Mouse (Mus musculus) CD8-positive naive resting alpha-beta T cell, adult 2 months (primary cell): ENCODE measurements around the gene Als2.

Source experiments
- DNase-seq, 2 experiments: peaks; one replicate each; pipeline ENCODE4 v3.0.0; 2022; ENCODE audit warnings: low read depth in 2 of 2, low spot score in 2 of 2

The Als2 gene

DNA sequence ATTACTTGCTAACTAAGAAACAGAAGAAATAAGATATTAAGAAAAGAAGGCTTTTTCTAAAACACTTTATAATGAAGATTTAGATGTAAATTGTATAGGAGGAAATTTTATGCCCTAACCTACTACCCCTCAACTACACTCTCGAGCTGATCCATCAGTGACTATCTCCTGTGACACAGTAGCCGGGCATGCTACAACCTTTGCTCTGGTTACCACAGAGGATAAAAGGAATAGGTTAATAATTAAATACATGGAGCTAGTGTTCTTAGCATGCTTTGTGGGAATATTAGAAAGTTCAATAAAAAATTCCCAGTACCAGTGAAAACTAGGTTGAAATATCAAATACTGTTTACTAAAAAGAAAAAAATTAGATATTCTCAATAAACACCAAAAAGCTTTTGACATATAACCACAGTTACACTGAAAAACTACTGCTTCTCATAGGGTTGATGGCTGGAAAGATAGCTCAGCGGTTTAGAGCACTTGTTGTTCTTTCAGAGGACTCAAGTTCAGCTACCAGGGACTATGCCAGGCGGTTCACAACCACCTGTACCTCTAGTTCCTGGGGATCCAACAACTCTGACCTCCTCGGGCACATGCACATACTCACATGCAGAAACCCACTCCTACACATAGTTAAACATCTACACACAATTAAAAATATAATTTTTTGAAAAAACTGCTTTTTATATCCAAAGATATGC is 24.8 kb downstream of the Als2 start:
- DNase-seq: no peak

DNA sequence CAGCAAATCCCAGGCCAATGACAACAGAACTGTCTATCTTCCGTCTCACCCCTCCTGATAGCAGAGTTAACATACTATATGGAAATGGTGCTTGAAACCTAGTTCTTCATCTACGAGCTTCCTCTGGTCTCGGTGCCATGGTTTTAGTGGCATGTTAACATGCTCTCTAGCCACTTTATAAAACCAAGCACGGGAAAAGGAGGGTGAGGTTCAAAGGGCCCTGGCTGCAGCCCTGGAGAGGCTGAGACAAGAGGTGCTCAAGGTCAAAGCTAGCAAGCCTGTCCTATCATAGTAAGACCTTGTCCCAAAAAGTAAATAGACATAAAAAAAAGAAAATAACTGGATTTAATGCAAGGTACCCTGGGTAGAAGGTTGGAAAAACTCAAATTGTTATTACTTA is 25.4 kb downstream of the Als2 start:
- no peak for DNase-seq

DNA sequence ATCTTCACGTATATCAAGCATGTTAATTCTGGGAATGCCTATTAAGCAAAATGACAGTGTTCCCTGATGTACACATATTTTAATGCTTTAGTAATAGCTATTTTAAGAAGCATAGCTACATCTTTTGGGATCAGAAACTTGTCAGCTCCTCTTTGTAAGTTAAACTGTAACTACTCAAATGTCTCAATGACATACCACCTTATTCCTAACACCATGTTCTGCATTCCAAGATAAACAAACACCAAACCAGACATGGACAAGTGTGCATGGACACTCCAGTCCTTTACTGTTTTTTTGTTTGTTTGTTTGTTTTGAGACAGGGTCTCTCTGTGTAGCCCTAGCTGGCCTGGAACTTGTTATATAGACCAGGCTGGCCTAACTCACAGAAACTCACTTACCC is 28.7 kb downstream of the Als2 start:
- DNase-seq: no peak

DNA sequence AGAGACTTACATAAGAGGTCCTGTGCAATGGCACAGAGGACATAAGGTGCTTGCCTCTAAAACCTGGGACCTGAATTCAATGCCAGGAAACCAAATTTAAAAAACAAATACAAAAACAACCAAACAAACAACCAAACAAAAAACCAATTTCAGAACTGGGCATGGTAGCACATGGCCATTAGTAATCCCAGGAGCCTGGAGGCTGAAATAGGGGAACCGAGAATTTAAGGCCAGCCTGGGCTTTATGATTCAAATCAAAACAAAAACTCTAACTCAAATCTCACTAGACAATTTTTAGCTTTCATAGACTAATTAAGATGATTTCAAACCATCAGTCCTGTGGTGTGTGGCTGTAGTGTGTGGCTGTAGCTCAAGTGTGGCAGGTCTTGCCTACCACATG is 32.5 kb downstream of the Als2 start:
- DNase-seq: no peak

DNA sequence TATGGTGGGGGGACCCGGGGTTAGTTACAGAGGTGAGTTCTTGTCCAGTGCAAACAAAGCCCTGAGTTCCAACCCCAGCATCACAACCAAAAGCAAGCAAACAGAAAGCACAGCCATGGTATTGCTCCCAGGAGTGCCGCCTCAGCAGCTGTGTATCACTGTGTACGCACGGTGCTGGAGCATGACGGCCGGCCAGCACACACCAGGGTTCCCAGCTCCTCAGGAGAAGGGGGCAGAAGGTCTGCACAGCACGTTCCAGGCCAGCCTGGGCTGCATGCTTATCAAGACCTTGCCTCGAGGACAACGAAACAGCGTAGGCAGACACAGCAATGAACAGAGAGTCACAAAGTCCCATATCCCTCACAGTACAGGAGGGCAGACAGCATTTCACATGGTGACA is 34.7 kb downstream of the Als2 start:
- DNase-seq: no peak

DNA sequence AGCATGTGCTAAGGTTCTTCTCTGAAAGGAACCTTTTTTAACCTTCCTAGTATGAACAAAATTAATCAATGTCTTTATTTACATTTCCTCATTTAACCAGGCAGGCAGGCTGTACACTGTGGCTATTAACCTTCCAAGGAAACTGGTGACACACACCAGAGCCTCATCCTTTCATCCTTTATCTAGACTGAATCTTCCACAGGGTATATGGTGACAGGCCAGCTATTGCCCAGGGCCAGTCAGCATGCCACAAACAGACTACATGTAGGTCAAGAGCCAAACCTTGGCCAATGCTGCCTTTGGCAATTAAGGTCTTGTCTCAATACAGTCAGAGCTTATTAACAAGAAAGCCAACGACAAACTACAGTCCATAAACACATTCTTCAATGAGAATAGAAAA is 35.5 kb downstream of the Als2 start:
- no peak for DNase-seq

DNA sequence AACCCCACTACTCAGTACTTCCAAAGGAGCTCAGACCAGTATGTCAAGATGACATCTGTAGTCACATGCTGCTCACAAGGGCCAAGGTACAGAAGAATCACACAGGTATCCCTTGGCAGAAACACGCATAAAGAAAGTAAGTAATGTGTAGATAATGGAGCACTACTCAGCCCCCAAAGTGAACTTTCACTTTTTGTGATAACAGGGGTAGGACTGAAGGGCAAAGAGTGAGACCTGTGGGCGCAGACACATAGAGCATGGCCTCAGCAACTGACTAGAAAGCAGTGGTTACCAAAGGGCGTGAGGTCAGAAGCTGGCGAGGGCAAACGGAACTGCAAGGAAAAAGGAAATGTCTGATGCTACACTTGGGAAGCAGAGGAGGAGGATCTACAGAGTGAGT is 36.1 kb downstream of the Als2 start:
- no peak for DNase-seq

DNA sequence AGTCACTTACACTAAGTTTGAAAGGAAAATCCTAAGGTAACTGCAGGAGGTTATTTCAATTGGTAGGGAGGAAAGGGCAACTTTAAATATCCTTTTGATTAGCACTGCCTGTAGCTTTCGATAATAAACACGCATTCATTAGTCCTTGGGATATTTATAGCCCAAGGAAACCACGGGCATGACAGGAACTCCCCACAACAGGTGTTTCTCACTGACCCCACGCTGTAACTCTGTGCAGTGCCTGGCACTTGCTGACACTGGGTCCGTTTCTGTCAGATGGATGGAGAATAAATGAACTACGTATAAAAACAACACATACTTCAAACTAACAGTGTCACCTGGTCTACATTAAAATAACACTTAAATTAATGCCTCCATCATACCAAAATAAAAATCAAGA is 42.1 kb downstream of the Als2 start:
- DNase-seq: no peak

DNA sequence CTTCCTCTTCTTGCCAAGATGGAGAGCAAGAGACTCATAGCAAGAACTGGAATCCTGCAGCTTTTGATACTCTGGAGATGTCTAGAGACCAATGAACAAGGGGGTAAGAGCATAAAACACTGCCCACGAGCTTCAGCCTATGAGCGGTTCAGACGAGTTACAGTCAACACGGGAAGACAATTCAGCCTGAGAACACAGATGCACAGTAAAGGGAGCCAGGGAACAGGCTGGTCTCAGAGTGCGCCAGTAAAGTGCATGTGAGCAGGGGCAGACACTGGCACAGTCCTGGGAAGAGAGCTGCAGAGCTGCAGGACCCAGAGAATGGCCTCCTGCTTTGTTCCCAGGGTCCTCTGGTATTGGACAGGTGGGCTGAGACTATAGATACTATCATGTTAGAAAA is 49.2 kb downstream of the Als2 start:
- no peak for DNase-seq

DNA sequence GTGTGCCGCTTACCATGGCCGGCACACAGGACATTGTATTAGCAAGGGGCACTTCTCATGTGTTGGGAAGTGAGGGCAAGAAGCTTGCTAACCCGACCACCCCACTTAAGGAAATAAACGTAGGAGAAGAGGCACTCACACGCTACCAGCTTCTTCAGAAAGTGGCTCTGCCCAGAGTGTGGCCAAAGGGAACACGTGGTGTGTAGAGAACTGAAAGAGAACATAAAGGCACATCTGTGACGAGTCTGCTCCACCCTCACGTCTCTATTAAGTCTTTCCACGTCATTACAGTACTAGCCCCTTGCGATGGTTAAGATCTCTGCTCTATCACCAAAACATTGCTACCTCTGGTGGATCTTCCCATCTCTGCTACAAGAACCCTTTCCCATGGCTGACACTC is 50.7 kb downstream of the Als2 start:
- DNase-seq: no peak

DNA sequence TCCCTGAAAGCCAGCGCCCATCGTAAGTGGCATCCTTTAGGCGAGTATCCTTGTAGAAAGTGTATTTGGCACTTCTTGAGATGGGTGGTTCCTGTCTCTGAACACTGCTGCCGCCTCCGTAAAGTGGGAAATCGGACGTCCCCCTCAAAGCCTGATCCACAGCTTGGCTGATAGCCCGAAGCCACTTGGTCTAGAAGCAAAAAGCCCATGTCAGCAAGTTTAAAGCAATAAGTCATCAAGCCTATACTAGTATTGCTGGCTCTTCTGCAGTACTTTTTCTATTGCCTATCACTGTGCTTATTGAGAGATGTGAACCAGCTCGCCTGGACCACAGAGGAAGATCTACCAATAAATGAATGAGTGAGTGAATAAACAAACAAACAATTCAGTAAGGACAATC is 51.6 kb downstream of the Als2 start:
- DNase-seq: no peak

DNA sequence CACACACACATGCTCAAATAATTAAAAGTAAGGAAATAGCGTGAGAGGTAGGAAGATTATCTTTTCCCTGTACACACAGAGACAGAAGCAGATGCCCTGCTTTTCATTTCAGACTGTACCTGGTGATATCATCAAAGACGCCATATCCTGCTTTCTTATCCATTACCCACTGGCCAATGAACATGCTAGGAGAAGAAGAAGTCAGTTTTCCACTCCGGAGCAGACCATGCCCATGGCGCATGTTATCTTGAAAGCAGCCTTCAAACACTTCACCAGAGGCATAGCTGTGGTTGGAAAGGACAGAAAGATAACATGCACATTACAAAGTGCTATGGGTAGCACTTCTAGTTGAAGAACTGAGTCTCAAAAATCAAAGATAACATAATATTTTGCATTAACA is 54.0 kb downstream of the Als2 start:
- DNase-seq: no peak

DNA sequence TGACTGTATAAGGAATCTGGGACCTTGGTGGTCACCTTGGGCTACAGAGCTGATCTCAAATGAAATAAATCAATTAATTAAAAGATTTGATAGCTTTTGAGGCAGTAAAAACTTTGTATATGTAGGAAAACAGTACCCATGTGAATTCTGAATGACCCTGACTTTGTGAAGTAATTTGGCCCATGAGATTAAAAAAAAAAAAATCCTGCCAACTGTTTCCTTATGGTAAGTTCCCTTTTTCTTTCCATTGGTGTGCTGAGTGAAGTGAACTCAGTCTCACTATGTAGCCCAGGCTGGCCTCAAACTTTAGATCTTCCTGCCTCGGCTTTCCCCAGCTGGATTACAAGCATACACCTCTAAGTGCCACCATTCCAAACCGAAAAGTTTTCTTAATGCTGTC is 54.7 kb downstream of the Als2 start:
- DNase-seq: no peak

DNA sequence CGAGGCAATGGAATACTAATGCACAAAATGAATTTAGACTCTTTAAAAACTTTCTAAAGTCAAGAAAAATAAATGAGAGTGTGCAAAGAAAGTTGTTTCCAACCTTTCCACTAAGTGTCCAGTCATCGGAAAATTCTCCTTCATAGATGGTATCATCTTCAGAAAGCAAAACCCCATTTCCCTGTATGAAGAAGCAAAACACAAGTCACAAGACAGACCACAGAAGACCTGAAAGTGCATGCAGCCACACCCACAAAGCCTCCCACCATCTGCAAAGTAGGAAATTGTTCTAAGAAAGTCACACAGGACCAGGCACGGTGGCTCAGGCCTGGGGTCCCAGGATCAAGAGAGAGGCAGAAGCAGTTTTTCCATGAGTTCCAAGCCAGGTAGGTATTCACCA is 57.0 kb downstream of the Als2 start:
- no peak for DNase-seq

DNA sequence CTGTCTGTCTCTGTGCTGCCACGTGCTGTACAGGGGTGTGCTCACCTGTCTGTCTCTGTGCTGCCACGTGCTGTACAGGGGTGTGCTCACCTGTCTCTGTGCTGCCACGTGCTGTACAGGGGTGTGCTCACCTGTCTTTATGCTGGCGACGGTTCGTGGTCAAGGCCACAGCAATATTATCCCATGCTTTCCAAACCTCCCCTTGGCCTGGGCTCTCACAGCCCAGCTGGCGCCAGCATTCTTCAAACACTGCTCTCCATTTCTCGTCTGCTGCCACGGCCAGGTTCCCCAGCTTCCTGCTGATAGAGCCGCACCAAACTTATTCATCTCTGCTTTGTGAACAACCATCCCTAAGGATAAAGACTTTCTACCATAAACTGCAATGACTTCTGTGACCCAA is 58.6 kb downstream of the Als2 start:
- DNase-seq: no peak

DNA sequence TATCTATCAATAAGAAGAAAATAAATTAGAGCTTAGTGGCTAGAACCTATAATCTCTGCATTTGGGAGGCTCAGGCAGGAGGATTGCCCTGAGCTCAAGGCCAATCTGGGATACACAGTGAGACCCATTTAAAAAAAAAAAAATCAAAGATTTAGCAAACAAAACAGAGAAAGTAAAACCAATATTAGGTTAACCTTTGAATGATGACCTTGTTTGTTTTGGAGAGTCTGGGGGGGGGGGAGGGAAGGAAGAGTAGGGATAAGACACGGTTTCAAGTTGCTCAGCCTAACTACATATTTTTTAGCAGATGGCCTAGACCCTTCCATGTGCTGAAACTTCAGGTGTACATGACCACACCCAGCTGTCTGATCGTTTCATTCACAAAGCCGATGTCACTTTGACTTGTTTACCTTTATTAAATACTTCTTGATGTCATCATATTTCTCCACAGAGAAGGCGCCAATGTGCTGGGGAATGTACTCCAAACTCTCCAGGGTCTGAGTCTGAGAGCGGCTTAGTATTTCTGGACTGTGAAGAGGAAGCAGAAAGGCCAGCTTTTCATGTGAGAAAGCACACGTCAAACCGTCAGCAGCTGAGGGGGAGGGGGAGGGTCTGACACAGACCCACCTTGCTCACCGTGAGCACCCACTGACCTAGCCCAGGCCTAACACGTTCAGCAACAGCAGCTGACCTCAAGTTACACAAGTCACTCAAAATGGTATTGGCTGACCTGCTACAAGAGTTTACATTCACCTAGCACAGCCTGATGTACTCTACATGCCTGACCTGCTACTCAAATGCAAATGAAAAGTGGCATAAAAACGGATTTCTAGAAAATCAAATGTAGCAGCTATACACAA is 62.3 kb downstream of the Als2 start:
- no peak for DNase-seq

DNA sequence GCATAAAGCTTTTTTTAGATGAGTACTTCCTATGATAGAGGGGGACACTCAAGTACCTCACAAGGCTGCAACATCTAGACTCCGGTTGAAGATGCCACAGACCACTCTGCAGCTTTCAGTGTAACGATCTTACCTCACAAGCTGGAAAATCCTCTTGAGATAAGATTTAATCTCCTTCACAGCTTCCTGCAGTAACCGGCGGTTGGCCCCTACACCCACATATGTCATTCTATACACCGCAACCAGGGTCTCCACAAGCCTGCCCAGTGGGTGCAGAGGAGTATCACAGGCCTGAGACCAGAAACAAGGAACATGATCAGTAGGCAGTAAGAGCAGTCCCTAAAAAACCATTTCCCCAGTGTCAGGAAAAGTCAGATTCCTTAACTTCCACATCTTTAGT is 64.0 kb downstream of the Als2 start:
- no peak for DNase-seq

DNA sequence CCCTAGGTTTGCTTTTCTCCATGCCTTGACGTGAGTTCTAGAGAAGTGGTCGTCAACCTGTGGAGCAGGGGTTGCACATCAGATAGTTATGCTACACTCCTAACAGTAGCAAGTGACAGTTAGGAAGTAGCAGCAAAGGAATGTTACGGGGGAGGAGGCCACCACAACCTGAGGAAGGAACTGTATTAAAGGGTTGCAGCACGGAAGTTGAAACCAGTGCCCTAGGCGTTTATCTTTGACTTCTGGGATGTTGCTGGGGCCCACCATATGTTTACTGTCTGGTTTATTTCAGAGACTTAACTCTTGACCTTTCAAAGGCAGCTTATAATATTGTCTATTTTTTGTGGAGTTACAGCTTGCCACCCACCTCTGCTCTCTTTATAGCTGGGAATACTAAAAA is 65.2 kb downstream of the Als2 start:
- no peak for DNase-seq

DNA sequence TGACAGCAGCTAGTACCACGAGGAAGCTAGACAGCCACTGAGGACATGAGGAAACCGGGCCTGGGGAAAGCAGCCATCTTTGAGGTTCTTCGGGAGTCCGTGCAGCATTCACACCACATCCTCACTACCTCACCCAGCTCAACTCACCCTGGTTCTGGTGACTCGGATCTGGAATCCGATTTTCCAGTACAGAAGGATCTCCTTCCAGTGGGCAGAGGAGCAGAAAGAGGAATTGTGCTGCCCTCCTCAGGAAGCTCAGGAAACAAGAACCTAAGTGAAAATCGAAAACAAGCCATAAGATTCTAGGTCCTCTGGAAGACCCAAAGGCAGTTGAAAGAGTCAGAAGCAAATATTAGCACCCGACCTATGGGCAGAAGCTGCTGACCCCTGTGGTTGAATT is 66.7 kb downstream of the Als2 start:
- no peak for DNase-seq

DNA sequence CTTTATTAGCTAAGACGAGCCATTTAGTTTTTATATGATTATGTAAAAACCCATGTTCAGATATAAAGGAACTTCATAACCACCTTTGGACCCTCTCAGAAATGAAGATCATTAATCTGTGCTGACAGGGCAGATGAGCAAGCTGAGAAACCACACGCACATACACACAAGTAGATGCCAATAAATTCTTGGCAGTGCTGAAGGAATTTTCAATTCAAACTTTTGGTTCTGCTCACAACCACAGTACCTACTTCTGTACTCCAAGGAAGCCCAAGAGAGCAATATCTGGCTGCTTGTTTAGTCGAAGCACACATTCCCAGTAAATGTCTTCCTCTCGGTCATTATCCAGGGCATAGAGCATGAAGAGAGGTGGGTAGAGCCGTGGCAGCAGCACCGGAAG is 67.4 kb downstream of the Als2 start:
- DNase-seq: no peak

DNA sequence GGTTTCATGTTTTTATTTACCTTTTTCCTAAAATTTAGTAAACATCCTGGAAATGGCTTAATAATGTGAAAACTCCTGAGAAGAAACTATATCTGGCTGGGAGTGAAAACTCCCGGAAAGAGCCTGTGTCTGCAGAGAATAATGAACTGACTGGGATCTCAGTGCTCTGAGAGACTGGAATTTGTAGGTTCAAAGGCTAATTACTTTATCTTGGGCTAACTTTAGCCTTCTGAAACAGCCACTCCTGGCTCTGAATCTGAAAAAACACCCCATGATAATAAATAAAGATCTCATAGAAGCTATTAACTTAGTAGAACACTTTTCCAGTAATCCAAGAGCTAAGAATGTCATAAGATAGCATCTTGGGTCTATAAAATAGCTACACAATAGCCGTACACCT is 68.5 kb downstream of the Als2 start:
- no peak for DNase-seq

DNA sequence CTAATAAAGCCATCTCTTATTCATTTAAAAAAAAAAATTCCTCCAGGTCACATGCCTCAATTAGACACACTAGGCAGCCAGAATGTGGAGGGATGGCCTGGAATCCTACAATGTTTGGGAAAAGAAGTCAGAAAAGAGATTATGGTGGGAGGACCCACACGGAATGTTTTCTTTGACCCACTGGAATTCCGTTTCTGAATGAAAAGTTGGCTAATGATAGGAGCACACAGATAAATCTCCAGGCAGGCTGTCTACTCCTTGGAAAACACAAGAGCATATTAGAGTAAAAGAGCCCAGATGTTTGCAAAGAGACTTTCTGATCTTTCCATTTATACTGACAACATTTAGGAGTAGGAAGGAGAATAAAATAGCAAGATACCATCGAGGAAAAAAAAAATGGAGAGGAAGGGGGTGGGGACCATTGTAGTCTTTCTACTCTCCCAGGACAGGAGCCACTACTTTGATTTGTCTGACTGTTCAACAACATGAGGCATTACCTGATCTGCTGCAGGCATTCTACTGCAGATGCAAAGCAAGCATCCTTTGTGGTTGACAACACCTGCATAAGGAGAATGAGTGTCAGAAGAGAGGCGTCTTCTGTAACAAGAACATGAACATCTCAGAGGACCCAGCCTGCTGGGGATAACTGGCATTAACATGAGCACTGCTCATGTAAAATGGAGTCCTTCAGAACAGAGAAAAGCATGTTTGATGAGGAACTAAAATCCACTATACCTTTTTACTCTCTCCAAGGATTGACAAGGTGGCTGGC is 69.2 kb downstream of the Als2 start:
- no peak for DNase-seq
